Mouse (Mus musculus) intestine, embryonic 16.5 days (tissue): ENCODE results near the gene Scamp4. TPM values are rescaled to one million over a fixed set of nuclear protein-coding genes. Genes with fewer than 3 reads are reported as not detected.

Experiments
- ATAC-seq: fragments of 200-750 bp; cut with Nextera tagmentation; 2 replicates; pipeline ENCODE4 v1.8.0; 2017; ENCODE audit warnings: moderate TSS enrichment, moderate library complexity
- H3K27ac ChIP-seq: fragments of 300-500 bp; sonication (generic); 2 replicates; pipeline ENCODE4 v1.5.1; 2014; ENCODE audit warnings: mild to moderate bottlenecking, low read length
- H3K27me3 ChIP-seq: fragments of 300-500 bp; sonication (generic); replicated peaks from 2 replicates; pipeline ENCODE4 v1.6.1; 2014; ENCODE audit warnings: low read length, control low read depth, mixed read lengths; ENCODE audit not compliant: control insufficient read depth, insufficient read depth
- H3K36me3 ChIP-seq: fragments of 300-500 bp; sonication (generic); 2 replicates; pipeline ENCODE4 v1.6.1; 2014; ENCODE audit warnings: low read length, control low read depth; ENCODE audit not compliant: control insufficient read depth, insufficient read depth
- H3K4me1 ChIP-seq: fragments of 300-500 bp; sonication (generic); 2 replicates; pipeline ENCODE4 v1.6.1; 2014; ENCODE audit warnings: low read length, control low read depth, mixed read lengths; ENCODE audit not compliant: control insufficient read depth, insufficient read depth
- H3K4me2 ChIP-seq: fragments of 300-500 bp; sonication (generic); 2 replicates; pipeline ENCODE4 v1.6.1; 2014; ENCODE audit warnings: low read depth, low read length, control low read depth
- H3K4me3 ChIP-seq: fragments of 300-500 bp; sonication (generic); 2 replicates; pipeline ENCODE4 v1.5.1; 2014; ENCODE audit warnings: mild to moderate bottlenecking, low read length
- H3K9ac ChIP-seq: fragments of 300-500 bp; sonication (generic); 2 replicates; pipeline ENCODE4 v1.6.1; 2014; ENCODE audit warnings: low read depth, low read length
- H3K9me3 ChIP-seq: fragments of 300-500 bp; sonication (generic); 2 replicates; pipeline ENCODE4 v1.6.1; 2016; ENCODE audit warnings: low read length, control low read depth; ENCODE audit not compliant: control insufficient read depth
- WGBS: fragments of 180-500 bp; shearing (Covaris S2); extraction: QIAGEN DNeasy Blood & Tissue Kit; methylation state at CpG from one replicate; pipeline ENCODE4 v1.1.7; 2014; 5-methylcytosine and 5-hydroxymethylcytosine counted together
- polyA plus RNA-seq: library from polyadenylated mRNA; unstranded; fragments of >200 nt; fragmentation: Nextera tagmentation; extraction: Ambion mirVana; gene quantifications from 2 replicates; pipeline ENCODE4 v1.2.1, GENCODE M21; 2015

Gene Scamp4
- polyA plus RNA-seq, 1 experiment from 2014 or later: 127 TPM

DNA sequence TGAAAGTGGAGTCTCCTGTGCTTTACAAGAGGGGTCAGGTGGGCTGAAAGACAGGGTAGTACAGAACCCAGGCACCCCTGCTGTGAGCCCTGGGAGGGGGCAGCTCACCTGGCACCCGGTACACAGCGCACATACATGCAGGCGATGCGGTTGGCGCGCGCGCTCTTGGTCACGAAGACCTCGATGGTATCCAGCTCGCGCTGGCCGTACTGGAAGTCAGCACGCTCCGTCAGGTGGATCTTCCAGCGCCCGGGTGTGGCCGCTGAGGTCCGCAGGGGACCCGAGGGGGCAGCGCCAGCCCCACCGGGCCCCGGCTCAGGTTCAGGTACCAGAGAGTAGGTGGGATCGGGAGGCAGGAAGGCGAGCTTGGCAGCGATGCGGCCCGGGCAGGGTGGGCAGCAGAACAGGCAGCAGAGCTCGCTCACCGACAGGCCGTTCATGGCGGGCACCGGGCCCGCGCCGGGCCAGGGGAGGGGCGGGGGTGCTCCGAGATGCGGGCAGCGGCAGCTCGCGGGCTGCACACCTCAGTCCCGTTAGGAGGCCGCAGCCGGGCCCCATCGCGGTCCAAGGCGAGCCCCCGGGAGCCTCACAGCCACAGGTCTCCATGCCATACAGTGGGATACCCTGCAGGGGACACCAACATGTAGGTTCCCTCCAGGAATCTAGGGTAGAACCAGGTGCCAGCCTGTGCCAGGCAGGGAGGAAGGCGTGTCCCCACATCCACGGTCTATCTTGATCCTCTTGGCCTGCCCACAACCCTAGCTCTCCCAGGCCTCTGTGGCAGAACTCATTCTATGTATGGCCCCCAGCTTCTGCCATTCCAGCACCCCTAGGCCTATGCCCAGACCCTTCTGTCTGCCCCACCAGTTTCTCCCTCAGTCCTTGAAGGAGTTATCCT, 16.0 kb upstream of the Scamp4 start:
- Histone ChIP-seq H3K4me1 (peaks cover 41% of the 10 kb centered on the region), H3K4me3 (peak overlapping the region; percentile 15), H3K36me3 (peaks cover 2% of the 10 kb centered on the region; the same call in 1 of the 2 replicates), H3K27me3 (no peaks in the 10 kb centered on the region), H3K27ac (peak overlapping the region; percentile 31), H3K9me3 (no peaks in the 10 kb centered on the region), H3K4me2 (peak overlapping the region; percentile 16; the same call in 1 of the 2 replicates), H3K9ac (peak overlapping the region; percentile 27)
- no peak for ATAC-seq
- 94% methylated on average over 46 of the region's 51 CpGs for WGBS

DNA sequence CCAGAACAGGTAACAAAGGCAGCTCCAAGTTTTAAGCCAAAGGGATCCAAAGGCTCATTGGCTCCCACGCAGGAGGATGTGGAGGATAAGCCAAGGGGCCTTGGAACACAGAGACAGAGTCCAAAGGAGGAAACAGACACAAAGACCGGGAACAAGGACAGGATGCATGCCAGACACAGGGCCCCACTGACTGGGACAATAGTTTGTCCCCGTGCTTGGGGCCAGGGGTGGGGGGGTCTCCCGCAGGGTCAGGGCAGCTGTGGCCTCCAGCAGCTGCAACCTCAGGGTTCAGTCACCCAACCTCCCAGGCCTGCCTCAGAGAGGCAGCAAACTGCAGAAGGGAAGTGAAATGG, 15.4 kb upstream of the Scamp4 start:
- WGBS: 63% methylated on average over 4 of the region's 4 CpGs
- peaks cover 41% of the 10 kb centered on the region for H3K4me1 ChIP-seq
- no peaks in the 10 kb centered on the region for H3K9me3 ChIP-seq
- peak overlapping the region; percentile 15; the same call in 1 of the 2 replicates for H3K4me3 ChIP-seq
- H3K4me2 ChIP-seq: no peak overlapping the region
- H3K36me3 ChIP-seq: peaks cover 2% of the 10 kb centered on the region; the same call in 1 of the 2 replicates
- H3K27me3 ChIP-seq: no peaks in the 10 kb centered on the region
- H3K27ac ChIP-seq: peak overlapping the region; percentile 31
- ATAC-seq: no peak
- no peak overlapping the region for H3K9ac ChIP-seq

- ATAC-seq: no peak
- Histone ChIP-seq H3K27ac (peak overlapping the region; percentile 43), H3K4me2 (peak overlapping the region; percentile 82), H3K9ac (peak overlapping the region; percentile 85), H3K27me3 (no peaks in the 10 kb centered on the region), H3K4me3 (peak overlapping the region; percentile 80), H3K36me3 (0 out of 2 replicates have a peak, but pooled peaks cover 2% of the 10 kb centered on the region), H3K4me1 (peaks cover 36% of the 10 kb centered on the region), H3K9me3 (no peaks in the 10 kb centered on the region)
- 10% methylated on average over 12 of the region's 12 CpGs for WGBS
These were observed 13.4 kb upstream of the Scamp4 start for GRCm38 (mm10) chr10:80589127-80589878.

GRCm38 (mm10) chr10:80589879-80590854, 12.5 kb upstream of the Scamp4 start, which contains the start of gene Abhd17a:
TSS of gene Abhd17a (minus strand) at chr10:80590341.
- ATAC-seq: peak; percentile 97
- Histone ChIP-seq H3K36me3 (0 out of 2 replicates have a peak, but pooled peaks cover 2% of the 10 kb centered on the region), H3K4me2 (peak within 1 kb of the TSS; percentile 82), H3K9me3 (no peaks in the 10 kb centered on the region), H3K4me3 (peak within 1 kb of the TSS; percentile 80), H3K9ac (peak within 1 kb of the TSS; percentile 85), H3K27me3 (no peaks in the 10 kb centered on the region), H3K4me1 (peaks cover 33% of the 10 kb centered on the region), H3K27ac (peak within 1 kb of the TSS; percentile 57)
- under 1% methylated on average over 73 of the region's 73 CpGs for WGBS

- ATAC-seq: no peak
- no peaks in the 10 kb centered on the region for H3K36me3 ChIP-seq
- no peaks in the 10 kb centered on the region for H3K9me3 ChIP-seq
- H3K27ac ChIP-seq: no peak overlapping the region
- no peak overlapping the region for H3K9ac ChIP-seq
- WGBS: 42% methylated on average over 4 of the region's 4 CpGs
- H3K4me3 ChIP-seq: no peak overlapping the region
- no peak overlapping the region for H3K4me2 ChIP-seq
- no peaks in the 10 kb centered on the region for H3K4me1 ChIP-seq
- no peaks in the 10 kb centered on the region for H3K27me3 ChIP-seq
These were observed 6.4 kb upstream of the Scamp4 start for GRCm38 (mm10) chr10:80596318-80596717.

- peaks cover 21% of the 10 kb centered on the region for H3K36me3 ChIP-seq
- no peaks in the 10 kb centered on the region for H3K9me3 ChIP-seq
- H3K27me3 ChIP-seq: no peaks in the 10 kb centered on the region
- ATAC-seq: peak; percentile 42
- peak overlapping the region; percentile 77 for H3K9ac ChIP-seq
- peaks cover 24% of the 10 kb centered on the region for H3K4me1 ChIP-seq
- H3K4me3 ChIP-seq: peak overlapping the region; percentile 80
- peak overlapping the region; percentile 94 for H3K27ac ChIP-seq
- WGBS: 21% methylated on average over 7 of the region's 7 CpGs
- peak overlapping the region; percentile 67 for H3K4me2 ChIP-seq
These were observed 692 bp downstream of the Scamp4 start for GRCm38 (mm10) chr10:80603364-80603763.

DNA sequence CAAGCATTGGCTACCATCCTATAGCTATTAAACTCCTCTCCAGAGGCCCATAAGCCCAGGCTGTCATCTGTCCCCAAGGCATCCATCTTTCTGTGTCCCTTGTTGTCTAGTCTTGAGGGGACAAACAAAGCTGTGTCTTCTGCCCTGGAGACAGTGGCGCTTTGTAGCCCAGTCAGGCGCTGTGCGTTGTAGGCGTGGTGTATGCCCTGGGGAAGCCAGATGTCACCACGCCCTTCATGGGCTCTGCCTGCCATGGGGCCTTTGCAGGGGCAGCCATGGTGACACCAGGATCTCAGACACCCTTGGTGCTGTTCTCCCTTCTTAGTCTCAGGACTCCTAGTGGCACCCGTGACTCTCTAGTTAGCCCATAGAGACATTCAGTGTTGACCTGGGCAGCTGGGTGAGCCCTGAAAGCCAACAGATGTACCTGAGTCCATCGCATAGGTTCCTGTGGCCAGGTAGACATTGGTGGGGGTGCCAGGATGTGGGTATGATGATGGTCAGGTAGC, 1.4 kb downstream of the Scamp4 start:
- peak; percentile 17 for ATAC-seq
- peak overlapping the region; percentile 80 for H3K4me3 ChIP-seq

GRCm38 (mm10) chr10:80604988-80605387, 2.3 kb downstream of the Scamp4 start:
- no peak overlapping the region for H3K4me3 ChIP-seq
- WGBS: 94% methylated on average over 2 of the region's 2 CpGs
- no peak overlapping the region for H3K9ac ChIP-seq
- H3K27me3 ChIP-seq: no peaks in the 10 kb centered on the region
- no peak for ATAC-seq
- peaks cover 24% of the 10 kb centered on the region for H3K4me1 ChIP-seq
- H3K4me2 ChIP-seq: no peak overlapping the region
- H3K9me3 ChIP-seq: no peaks in the 10 kb centered on the region
- no peak overlapping the region for H3K27ac ChIP-seq
- peaks cover 26% of the 10 kb centered on the region for H3K36me3 ChIP-seq

More for the DNA sequence above, 1.4 kb downstream of the Scamp4 start:
- H3K27me3 ChIP-seq: no peaks in the 10 kb centered on the region
- 75% methylated on average over 7 of the region's 7 CpGs for WGBS
- peak overlapping the region; percentile 77 for H3K9ac ChIP-seq
- no peaks in the 10 kb centered on the region for H3K9me3 ChIP-seq
- peaks cover 24% of the 10 kb centered on the region for H3K4me1 ChIP-seq
- H3K4me2 ChIP-seq: peak overlapping the region; percentile 67
- peak overlapping the region; percentile 94 for H3K27ac ChIP-seq
- peaks cover 26% of the 10 kb centered on the region for H3K36me3 ChIP-seq
